Mouse (Mus musculus) adrenal gland, adult 8-10 months (tissue): ENCODE data around the gene Pnpla6. TPM values are rescaled to one million over a fixed set of nuclear protein-coding genes. Genes with fewer than 3 reads are reported as not detected.

Source experiments
- DNase-seq: peaks from one replicate; pipeline ENCODE4 v3.0.0; 2022
- total RNA-seq, 4 experiments: library from RNA; stranded (reverse); gene quantifications; 2 replicates each; pipeline ENCODE4 v1.2.4; 2022

Pnpla6 gene
- 10 to 100 TPM; 49.3 to 73.9 (median 63.2) TPM for total RNA-seq

- peak; percentile 83 for DNase-seq
Observed at GRCm38 (mm10) chr8:3515260-3515671, at the start of gene Pnpla6. Gene Pnpla6 (plus strand): TSS chr8:3515384.

DNA sequence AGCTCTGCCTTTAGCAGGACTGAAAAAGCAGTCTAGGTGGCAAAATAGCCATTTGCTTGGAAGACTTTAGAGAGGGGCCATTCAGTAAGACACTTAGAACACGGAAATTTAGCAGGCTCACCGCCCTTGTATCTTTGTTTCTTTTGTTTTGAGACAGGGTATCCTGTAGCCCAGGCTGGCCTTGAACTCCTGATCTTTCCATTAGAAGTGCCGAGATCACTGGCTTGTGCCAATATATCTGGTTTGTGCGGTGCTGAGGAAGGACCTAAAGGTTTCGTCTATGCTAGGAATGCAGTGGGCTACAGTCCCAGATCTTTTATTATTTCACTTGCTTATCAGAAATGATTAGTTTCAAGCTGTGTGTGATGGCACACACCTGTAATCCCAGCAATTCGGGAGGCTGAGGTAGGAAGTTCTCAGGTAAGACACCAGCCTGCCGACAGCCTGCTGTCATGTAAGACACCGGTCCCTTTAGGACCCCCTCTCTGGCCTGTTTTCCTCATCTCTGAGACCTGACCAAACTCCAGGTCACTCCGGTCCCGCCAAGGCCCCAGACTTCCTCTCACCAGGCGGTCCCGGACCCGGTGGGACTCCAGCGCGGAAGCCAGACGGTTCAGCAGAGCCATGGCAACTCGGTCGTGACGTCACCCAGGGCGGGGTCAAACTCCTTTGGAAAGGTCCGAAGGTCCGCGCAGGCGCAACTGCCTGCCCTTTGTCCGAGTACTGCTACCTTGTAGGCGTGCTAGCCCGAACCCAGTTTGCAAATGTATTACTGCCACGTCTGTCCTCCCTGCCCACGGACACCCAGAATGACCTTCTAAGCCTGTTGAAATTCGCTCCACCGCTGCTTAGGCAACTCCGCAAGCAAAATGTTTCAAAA lies 47.9 kb upstream of the Pnpla6 start, which contains the start of gene Pex11g:
Gene Pex11g (minus strand): TSS at position 675 of the 880 bp plus-strand sequence.
- peak; percentile 98 for DNase-seq

DNA sequence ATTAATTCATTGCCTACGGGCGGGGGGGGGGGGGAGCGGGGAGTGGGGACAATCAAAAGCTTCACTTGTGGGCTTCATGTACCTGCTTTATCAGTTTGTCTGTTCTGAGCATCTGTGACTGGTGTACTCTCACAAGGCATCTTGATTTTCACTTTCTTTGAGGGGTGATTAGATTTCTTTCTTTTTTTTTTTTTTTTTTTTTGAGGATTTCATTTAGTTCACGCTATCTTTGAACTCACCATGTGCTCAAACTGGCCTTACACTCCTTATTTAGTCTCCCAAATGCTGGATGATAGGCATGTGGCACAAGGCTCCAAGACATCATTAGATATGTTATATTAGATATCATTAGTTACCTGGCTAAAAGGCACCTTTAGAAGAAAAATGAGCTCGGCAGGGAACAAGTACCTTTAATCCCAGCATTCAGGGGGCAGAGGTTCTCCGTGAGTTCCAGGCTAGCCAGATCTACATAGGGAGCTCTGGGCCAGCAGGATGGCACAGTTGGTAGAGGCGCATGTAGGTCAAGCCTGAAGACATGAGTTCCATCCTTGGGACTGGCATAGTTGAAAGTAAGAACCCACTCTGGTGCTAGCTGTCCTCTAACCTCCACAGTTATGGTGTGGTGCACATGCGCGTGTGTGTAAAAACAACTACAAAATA lies 47.2 kb upstream of the Pnpla6 start:
- DNase-seq = no peak

- DNase-seq = no peak
Observed at GRCm38 (mm10) chr8:3468838-3469237, 46.3 kb upstream of the Pnpla6 start.

DNA sequence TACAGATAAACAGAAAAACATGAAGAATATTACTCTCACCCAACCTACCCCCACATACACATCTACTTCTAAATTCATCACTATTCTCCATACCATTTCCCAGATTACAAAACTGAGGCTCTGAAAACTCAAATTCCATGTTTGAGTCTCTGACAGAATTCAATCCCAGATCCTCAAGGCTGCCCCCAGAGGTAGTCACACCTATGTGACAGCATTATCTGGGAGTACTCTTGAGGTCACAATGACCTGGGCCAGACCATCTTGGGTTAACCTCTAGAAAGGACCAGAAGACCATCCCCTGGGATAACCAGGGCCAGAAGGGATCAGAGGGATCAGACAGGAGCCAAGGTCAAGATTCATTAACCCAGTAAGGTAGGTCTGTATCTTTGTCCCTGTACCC lies 44.6 kb upstream of the Pnpla6 start, which contains the start of gene Tex45:
Gene Tex45 (plus strand): TSS at position 301 of the 400 bp plus-strand sequence.
- no peak for DNase-seq

GRCm38 (mm10) chr8:3475715-3476429 lies 39.3 kb upstream of the Pnpla6 start:
- no peak for DNase-seq

GRCm38 (mm10) chr8:3480221-3480785 lies 34.9 kb upstream of the Pnpla6 start:
- DNase-seq = no peak

- DNase-seq = no peak
Observed at GRCm38 (mm10) chr8:3481605-3482004, 33.6 kb upstream of the Pnpla6 start.

DNA sequence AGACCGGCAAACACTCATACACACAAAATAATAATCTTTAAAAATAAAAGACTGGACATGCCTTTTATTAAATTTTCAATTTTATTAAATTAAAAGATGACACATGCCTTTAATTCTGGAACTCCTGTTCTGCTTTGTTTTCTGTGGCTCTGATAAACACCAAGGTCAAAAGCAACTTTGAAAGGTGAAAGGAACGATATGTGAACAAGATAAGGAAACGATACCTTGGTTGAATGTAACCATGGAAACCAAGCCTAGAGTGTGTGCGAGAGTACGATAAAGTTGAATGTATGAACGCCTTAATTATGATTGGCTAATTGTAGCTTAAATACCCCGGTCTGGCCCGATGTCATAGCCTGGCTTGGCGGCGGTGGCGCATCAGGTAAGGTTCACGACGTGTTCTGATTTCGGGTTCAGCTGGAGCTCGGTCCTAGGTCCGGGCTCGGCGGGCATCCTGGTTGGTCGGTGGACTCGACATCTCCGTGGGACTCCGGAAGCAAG lies 32.9 kb upstream of the Pnpla6 start:
- DNase-seq = no peak

DNA sequence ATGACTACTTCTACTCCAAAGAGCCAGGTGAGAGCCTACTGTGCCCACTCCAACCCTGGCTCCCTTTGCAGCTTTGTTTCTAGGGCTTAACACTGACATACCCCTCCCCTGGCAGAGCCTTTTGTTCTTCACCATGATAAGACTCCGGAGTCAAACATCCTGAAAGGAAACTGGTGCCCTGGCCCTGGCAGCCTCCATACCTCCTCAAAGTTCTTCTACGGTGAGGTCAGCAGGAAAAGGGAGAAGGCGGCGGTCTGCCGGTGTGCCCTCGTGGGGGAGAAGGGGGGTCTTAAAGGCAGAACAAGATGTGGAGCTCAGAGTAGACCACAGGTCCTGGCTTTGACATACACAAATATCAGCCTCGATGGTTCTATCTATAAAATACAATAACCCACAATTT lies 31.6 kb upstream of the Pnpla6 start:
- no peak for DNase-seq

- no peak for DNase-seq
Observed at GRCm38 (mm10) chr8:3485192-3485591, 30.0 kb upstream of the Pnpla6 start.

- DNase-seq = peak; percentile 60
Observed at GRCm38 (mm10) chr8:3492901-3493844, 22.0 kb upstream of the Pnpla6 start, which contains the start of gene Zfp358. Gene Zfp358 (plus strand): TSS chr8:3493138.

DNA sequence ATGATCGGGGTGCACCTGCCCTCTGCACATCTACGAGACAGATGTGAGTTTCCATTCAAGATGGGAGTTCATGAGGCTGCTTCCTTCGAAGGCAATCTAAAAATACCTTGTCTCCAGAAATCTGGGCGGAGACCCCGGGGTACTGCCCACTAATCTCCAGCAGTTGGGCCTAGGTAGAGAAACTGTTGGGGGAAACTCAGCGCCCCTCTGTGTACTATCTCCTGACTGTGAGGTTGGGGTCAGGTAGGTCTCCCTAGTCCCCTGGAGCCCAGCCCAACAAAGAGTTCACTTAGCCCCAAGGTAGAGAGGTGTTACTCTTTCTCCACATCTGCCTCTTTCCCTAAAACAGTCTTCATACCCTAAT lies 21.4 kb upstream of the Pnpla6 start:
- DNase-seq = no peak

GRCm38 (mm10) chr8:3495578-3496427 lies 19.4 kb upstream of the Pnpla6 start:
- DNase-seq = no peak

- no peak for DNase-seq
Observed at GRCm38 (mm10) chr8:3496428-3496748, 18.8 kb upstream of the Pnpla6 start.

DNA sequence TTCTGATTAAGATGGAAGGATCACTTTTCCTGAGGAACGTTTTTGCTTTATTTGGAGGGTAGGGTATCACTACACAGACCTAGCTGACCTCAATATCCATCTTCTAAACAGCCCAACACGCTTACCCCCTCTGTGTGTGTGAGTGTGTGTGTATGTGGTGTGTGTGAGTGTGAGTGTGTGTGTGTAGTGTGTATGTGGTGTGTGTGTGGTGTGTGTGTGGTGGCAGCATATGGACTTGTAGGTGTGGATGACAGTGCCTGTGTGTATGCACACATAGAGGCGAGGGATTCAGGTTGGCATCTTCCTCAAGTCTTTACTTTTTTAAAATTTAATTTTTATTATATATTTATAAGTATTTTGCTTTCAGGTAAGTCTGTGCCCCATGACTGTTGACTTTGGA lies 16.6 kb upstream of the Pnpla6 start:
- DNase-seq = no peak

DNA sequence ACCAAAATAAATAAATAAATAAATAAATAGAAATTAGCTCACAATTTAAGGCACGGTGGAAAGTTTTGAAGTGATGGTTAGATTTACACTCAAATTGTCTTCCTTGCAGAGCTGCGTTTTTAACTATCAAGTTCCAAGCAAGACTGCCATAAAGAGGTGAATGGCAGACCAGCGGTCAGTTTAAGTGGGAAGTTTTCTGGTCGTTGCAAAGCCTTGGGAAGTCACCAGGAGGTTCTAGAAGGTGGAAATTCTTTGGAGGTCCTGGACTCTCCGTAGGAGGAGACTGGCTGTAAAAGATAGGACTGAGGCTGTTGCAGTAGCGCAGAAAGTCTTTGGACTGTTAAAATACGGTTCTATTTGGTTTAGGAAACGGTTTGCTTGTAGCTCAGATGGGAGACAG lies 15.4 kb upstream of the Pnpla6 start:
- DNase-seq = no peak

DNA sequence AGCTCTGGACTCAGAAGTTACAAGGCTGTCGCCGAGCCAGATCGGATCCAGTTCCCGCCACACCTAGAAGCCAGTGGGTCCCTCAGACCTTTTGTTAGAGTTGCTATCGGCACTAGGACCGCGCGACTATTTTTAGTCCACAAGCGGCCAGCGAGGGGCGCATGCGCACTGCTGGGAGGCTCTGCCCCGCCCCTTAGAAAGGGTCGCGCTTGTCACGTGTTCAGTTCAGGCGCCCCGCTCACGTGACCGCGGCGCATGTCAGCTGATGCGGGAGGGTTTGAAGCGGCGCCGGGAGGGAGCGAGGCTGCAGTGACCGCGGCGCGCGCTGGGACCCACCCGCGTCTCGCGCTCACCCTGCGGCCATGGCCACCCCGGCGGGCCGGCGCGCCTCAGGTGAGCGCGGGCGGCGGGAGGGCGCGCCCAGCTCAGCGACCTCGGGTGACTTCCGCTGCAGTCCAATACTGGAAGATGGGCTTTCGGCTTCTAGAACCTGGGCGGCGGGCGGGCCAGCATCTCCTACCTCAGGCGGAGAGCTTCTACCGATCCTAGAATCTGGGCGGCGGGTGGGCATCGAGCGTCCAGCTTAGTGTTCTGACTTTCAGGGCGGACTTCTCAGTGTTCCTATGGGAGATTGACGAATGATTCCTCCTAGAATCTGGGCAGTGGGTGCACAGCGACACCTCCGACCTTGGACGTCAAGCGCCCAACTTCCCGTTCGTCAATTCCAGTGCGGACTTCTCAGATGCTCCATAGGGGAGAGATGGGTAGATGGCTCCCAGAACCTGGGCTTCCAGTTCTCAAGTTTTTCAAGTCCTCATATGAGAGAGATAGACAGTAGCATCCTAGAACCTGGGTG lies 14.7 kb upstream of the Pnpla6 start, which contains the start of gene Mcoln1:
Gene Mcoln1 (plus strand): TSS at position 223 of the 856 bp plus-strand sequence.
- DNase-seq = peak; percentile 97

DNA sequence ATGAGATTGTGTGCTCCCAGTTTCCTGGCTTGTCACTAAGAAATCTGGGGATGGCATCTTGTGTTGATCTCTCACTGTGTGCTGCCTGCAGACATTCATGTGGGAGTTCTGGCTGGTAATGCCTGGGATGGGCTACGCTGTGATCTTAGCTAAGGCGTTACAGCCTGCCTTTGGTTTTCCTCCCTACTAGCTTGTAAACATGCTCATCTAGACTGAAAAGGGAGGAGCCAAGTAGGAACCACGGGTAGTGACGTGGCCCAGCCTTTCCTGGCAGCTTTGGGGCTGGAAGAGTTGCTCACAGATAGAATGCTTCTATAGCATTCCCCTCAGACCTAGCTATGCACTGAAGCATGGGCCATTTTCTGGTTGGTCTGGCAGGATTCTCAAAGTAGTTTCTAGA lies 13.0 kb upstream of the Pnpla6 start:
- DNase-seq = no peak
